Mouse (Mus musculus): ENCODE measurements at regions not wholly inside any gene's neighbourhood (a gene's known extent, or its start where the extent isn't known, plus 50 kb on each side); places are given as distances from the start of the nearest gene placed in this dataset.

GRCm38 (mm10) chr10:56453578-56454069 is 76.5 kb downstream of the Gja1 start:
- DNase-seq = no peak

- no peak for DNase-seq
These were observed 78.8 kb downstream of the Gja1 start for GRCm38 (mm10) chr10:56455867-56456468.

GRCm38 (mm10) chr10:56468537-56468936 is 91.4 kb downstream of the Gja1 start:
- DNase-seq = peak; percentile 26 to 34

GRCm38 (mm10) chr10:56468993-56469712 is 92.0 kb downstream of the Gja1 start:
- peak; percentile 53 to 58 for DNase-seq

GRCm38 (mm10) chr10:56469895-56470294 is 92.8 kb downstream of the Gja1 start:
- no peak for DNase-seq

GRCm38 (mm10) chr10:56474951-56475350 is 97.8 kb downstream of the Gja1 start:
- DNase-seq = no peak

GRCm38 (mm10) chr10:56482156-56482716 is 105.1 kb downstream of the Gja1 start:
- DNase-seq = no peak

- no peak for DNase-seq
These were observed 107.8 kb downstream of the Gja1 start for GRCm38 (mm10) chr10:56484931-56485330.

GRCm38 (mm10) chr10:56485746-56486145 is 108.6 kb downstream of the Gja1 start:
- peak; percentile 41 to 42 for DNase-seq

GRCm38 (mm10) chr10:56486584-56486983 is 109.5 kb downstream of the Gja1 start:
- DNase-seq = peak; percentile 82 to 83

- no peak for DNase-seq
These were observed 116.3 kb downstream of the Gja1 start for GRCm38 (mm10) chr10:56493461-56493860.

- no peak for DNase-seq
These were observed 118.2 kb downstream of the Gja1 start for GRCm38 (mm10) chr10:56495352-56495751.

- DNase-seq = peak; percentile 37 to 40
These were observed 141.9 kb downstream of the Gja1 start for GRCm38 (mm10) chr10:56519041-56519440.

- DNase-seq = no peak
These were observed 148.7 kb downstream of the Gja1 start for GRCm38 (mm10) chr10:56525791-56526190.

GRCm38 (mm10) chr10:56537091-56537490 is 160.0 kb downstream of the Gja1 start:
- DNase-seq = no peak

GRCm38 (mm10) chr10:56539827-56540511 is 162.8 kb downstream of the Gja1 start:
- DNase-seq = no peak

- DNase-seq = no peak
These were observed 165.0 kb downstream of the Gja1 start for GRCm38 (mm10) chr10:56542106-56542505.

- DNase-seq = no peak
These were observed 168.9 kb downstream of the Gja1 start for GRCm38 (mm10) chr10:56545989-56546388.

GRCm38 (mm10) chr10:56546824-56547223 is 169.7 kb downstream of the Gja1 start:
- DNase-seq = no peak

GRCm38 (mm10) chr10:56547825-56548224 is 170.7 kb downstream of the Gja1 start:
- DNase-seq = no peak

GRCm38 (mm10) chr10:56566836-56567442 is 189.8 kb downstream of the Gja1 start:
- DNase-seq = no peak

- peak; percentile 46 for DNase-seq
These were observed 204.9 kb downstream of the Gja1 start for GRCm38 (mm10) chr10:56582065-56582464.
